Mouse (Mus musculus) neural tube, embryonic 11.5 days (tissue): ENCODE results near the gene Cdc37l1. TPM values are rescaled to one million over a fixed set of nuclear protein-coding genes. Genes with fewer than 3 reads are reported as not detected.

ENCODE experiments used
- ATAC-seq: fragments of 200-750 bp; cut with Nextera tagmentation; 2 replicates; pipeline ENCODE4 v1.8.0; 2017; ENCODE audit warnings: moderate number of reproducible peaks, mild to moderate bottlenecking, moderate TSS enrichment, moderate library complexity; ENCODE audit not compliant: insufficient read depth, low FRiP score, low TSS enrichment
- DNase-seq: peaks from one replicate; pipeline ENCODE4 v3.0.0-alpha.2; 2015; ENCODE audit warnings: low spot score
- H3K27ac ChIP-seq: fragments of 300-500 bp; sonication (generic); 2 replicates; pipeline ENCODE4 v1.5.1; 2014; ENCODE audit warnings: low read depth, mild to moderate bottlenecking, low read length
- H3K27me3 ChIP-seq: fragments of 300-500 bp; sonication (generic); 2 replicates; pipeline ENCODE4 v1.6.1; 2014; ENCODE audit warnings: mild to moderate bottlenecking, low read length, mixed read lengths; ENCODE audit not compliant: control insufficient read depth, insufficient read depth
- H3K36me3 ChIP-seq: fragments of 300-500 bp; sonication (generic); 2 replicates; pipeline ENCODE4 v1.6.1; 2014; ENCODE audit warnings: mild to moderate bottlenecking, low read length, moderate library complexity, mixed read lengths; ENCODE audit not compliant: control insufficient read depth, insufficient read depth
- H3K4me1 ChIP-seq: fragments of 300-500 bp; sonication (generic); 2 replicates; pipeline ENCODE4 v1.6.1; 2014; ENCODE audit warnings: low read length, mixed read lengths; ENCODE audit not compliant: control insufficient read depth, insufficient read depth
- H3K4me2 ChIP-seq: fragments of 300-500 bp; sonication (generic); 2 replicates; pipeline ENCODE4 v1.6.1; 2014; ENCODE audit warnings: low read depth, mild to moderate bottlenecking, moderate library complexity
- H3K4me3 ChIP-seq: fragments of 300-500 bp; sonication (generic); 2 replicates; pipeline ENCODE4 v1.5.1; 2014; ENCODE audit warnings: low read depth, low read length
- H3K9ac ChIP-seq: fragments of 300-500 bp; sonication (generic); 2 replicates; pipeline ENCODE4 v1.6.1; 2014; ENCODE audit warnings: mild to moderate bottlenecking, low read length
- H3K9me3 ChIP-seq: fragments of 300-500 bp; sonication (generic); 2 replicates; pipeline ENCODE4 v1.6.1; 2016; ENCODE audit warnings: low read length; ENCODE audit not compliant: control insufficient read depth
- WGBS: fragments of 180-500 bp; shearing (Covaris S2); extraction: QIAGEN DNeasy Blood & Tissue Kit; methylation state at CpG from one replicate; pipeline ENCODE4 v1.1.7; 2014; 5-methylcytosine and 5-hydroxymethylcytosine counted together
- polyA plus RNA-seq: library from polyadenylated mRNA; unstranded; fragments of >200 nt; fragmentation: Nextera tagmentation; extraction: Ambion mirVana; gene quantifications from 2 replicates; pipeline ENCODE4 v1.2.1, GENCODE M21; 2014

Cdc37l1 gene
- polyA plus RNA-seq, 1 experiment from 2014 or later, result 53.0 TPM

- Histone ChIP-seq H3K4me3 (no peak within 1 kb of the TSS), H3K4me1 (peaks cover 8% of the 10 kb centered on the region), H3K9ac (no peak within 1 kb of the TSS), H3K27ac (no peak within 1 kb of the TSS), H3K9me3 (no peaks in the 10 kb centered on the region), H3K27me3 (no peaks in the 10 kb centered on the region), H3K4me2 (no peak within 1 kb of the TSS), H3K36me3 (no peaks in the 10 kb centered on the region)
- DNase-seq (peak; percentile 48), ATAC-seq (no peak; the same call in 1 of the 2 replicates)
- WGBS, result 10% methylated on average over 11 of the region's 11 CpGs
These were observed 22.5 kb upstream of the Cdc37l1 start, which contains the start of gene 4430402I18Rik for GRCm38 (mm10) chr19:28967652-28968051. Gene 4430402I18Rik, minus strand, starts transcription at chr19:28967800.

- no peaks in the 10 kb centered on the region for H3K36me3 ChIP-seq
- no peak for ATAC-seq
- 77% methylated on average over 4 of the region's 4 CpGs for WGBS
These were observed 22.0 kb upstream of the Cdc37l1 start for GRCm38 (mm10) chr19:28968178-28968577.

GRCm38 (mm10) chr19:28969231-28969630 lies 20.9 kb upstream of the Cdc37l1 start:
- peaks cover 8% of the 10 kb centered on the region for H3K4me1 ChIP-seq
- no peak overlapping the region for H3K9ac ChIP-seq
- no peaks in the 10 kb centered on the region for H3K36me3 ChIP-seq
- WGBS, result 63% methylated on average over 5 of the region's 5 CpGs
- no peak overlapping the region for H3K4me3 ChIP-seq
- ATAC-seq (no peak), DNase-seq (no peak)
- H3K27ac ChIP-seq, result no peak overlapping the region
- no peaks in the 10 kb centered on the region for H3K9me3 ChIP-seq
- H3K27me3 ChIP-seq, result no peaks in the 10 kb centered on the region
- H3K4me2 ChIP-seq, result no peak overlapping the region

More at GRCm38 (mm10) chr19:28968178-28968577, 22.0 kb upstream of the Cdc37l1 start:
- Histone ChIP-seq H3K27ac (no peak overlapping the region), H3K4me3 (no peak overlapping the region), H3K4me2 (no peak overlapping the region), H3K9me3 (no peaks in the 10 kb centered on the region), H3K4me1 (peaks cover 8% of the 10 kb centered on the region), H3K27me3 (no peaks in the 10 kb centered on the region), H3K9ac (no peak overlapping the region)
- no peak for DNase-seq

GRCm38 (mm10) chr19:28970251-28970650 lies 19.9 kb upstream of the Cdc37l1 start:
- no peaks in the 10 kb centered on the region for H3K9me3 ChIP-seq
- no peaks in the 10 kb centered on the region for H3K36me3 ChIP-seq
- H3K4me2 ChIP-seq, result no peak overlapping the region
- H3K9ac ChIP-seq, result no peak overlapping the region
- ATAC-seq, result no peak
- H3K4me1 ChIP-seq, result peaks cover 6% of the 10 kb centered on the region; the same call in 1 of the 2 replicates
- WGBS, result 53% methylated on average over 11 of the region's 11 CpGs
- DNase-seq, result no peak
- peaks cover 4% of the 10 kb centered on the region; the same call in 1 of the 2 replicates for H3K27me3 ChIP-seq
- no peak overlapping the region for H3K4me3 ChIP-seq
- H3K27ac ChIP-seq, result no peak overlapping the region

- Histone ChIP-seq H3K9me3 (no peaks in the 10 kb centered on the region), H3K4me2 (peak overlapping the region; percentile 41), H3K27me3 (peaks cover 4% of the 10 kb centered on the region; the same call in 1 of the 2 replicates), H3K9ac (peak overlapping the region; percentile 41), H3K4me1 (0 out of 2 replicates have a peak, but pooled peaks cover 3% of the 10 kb centered on the region), H3K27ac (no peak overlapping the region), H3K4me3 (peak overlapping the region; percentile 24), H3K36me3 (no peaks in the 10 kb centered on the region)
- ATAC-seq, result peak; percentile 71
- 19% methylated on average over 35 of the region's 35 CpGs for WGBS
- peak; percentile 77 for DNase-seq
These were observed 15.1 kb upstream of the Cdc37l1 start for GRCm38 (mm10) chr19:28974862-28975611.

GRCm38 (mm10) chr19:28982617-28983016 lies 7.5 kb upstream of the Cdc37l1 start:
- DNase-seq (no peak), ATAC-seq (no peak)
- no peak overlapping the region for H3K27ac ChIP-seq
- H3K27me3 ChIP-seq, result no peaks in the 10 kb centered on the region
- H3K36me3 ChIP-seq, result no peaks in the 10 kb centered on the region
- no peaks in the 10 kb centered on the region for H3K4me1 ChIP-seq
- H3K9ac ChIP-seq, result no peak overlapping the region
- H3K4me2 ChIP-seq, result no peak overlapping the region
- H3K4me3 ChIP-seq, result no peak overlapping the region
- H3K9me3 ChIP-seq, result no peaks in the 10 kb centered on the region
- WGBS, result 83% methylated on average over 7 of the region's 7 CpGs

- Histone ChIP-seq H3K9me3 (no peaks in the 10 kb centered on the region), H3K4me3 (peak overlapping the region; percentile 94), H3K36me3 (0 out of 2 replicates have a peak, but pooled peaks cover 2% of the 10 kb centered on the region), H3K4me1 (peaks cover 8% of the 10 kb centered on the region; the same call in 1 of the 2 replicates), H3K4me2 (peak overlapping the region; percentile 74), H3K27ac (no peak overlapping the region), H3K9ac (peak overlapping the region; percentile 92), H3K27me3 (no peaks in the 10 kb centered on the region)
- WGBS, result 71% methylated on average over 8 of the region's 8 CpGs
- DNase-seq, result no peak
- no peak for ATAC-seq
These were observed 637 bp upstream of the Cdc37l1 start for GRCm38 (mm10) chr19:28989515-28989914.

- H3K4me1 ChIP-seq, result peaks cover 8% of the 10 kb centered on the region; the same call in 1 of the 2 replicates
- peak overlapping the region; percentile 74 for H3K4me2 ChIP-seq
- DNase-seq (no peak), ATAC-seq (peak; percentile 73)
- 1% methylated on average over 38 of the region's 41 CpGs for WGBS
- peak overlapping the region; percentile 94 for H3K4me3 ChIP-seq
- H3K27ac ChIP-seq, result peak overlapping the region; percentile 82
- peak overlapping the region; percentile 92 for H3K9ac ChIP-seq
- H3K27me3 ChIP-seq, result no peaks in the 10 kb centered on the region
- H3K9me3 ChIP-seq, result no peaks in the 10 kb centered on the region
- H3K36me3 ChIP-seq, result 0 out of 2 replicates have a peak, but pooled peaks cover 2% of the 10 kb centered on the region
These were observed 554 bp downstream of the Cdc37l1 start for GRCm38 (mm10) chr19:28990590-28991221.
